Comparison of ENCODE assay signal across 28 mouse cellular contexts in the genomic region with DNA sequence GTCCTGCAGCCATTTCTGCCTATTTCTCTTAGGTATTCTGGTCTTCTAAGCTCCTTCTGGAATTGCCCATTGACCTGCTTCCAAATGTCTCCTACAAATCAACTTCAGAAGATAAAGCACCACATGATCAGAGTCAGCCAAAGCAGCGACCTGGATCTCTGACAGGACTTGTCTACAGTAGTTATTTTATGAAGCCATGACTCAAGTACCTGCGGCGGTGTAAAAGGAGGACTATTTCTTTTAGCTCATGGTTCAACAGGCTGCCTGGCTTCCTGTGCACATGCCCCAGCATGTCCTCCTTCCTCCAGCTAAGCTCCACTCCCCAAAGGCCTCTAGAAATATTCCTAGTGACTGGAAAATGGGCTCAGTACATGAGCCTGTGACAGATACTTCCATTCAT.
DNase-seq lines count a peak whose midpoint lies in the region; ATAC-seq lines count a peak whose summit lies in the region.
"Had no signal": no experiment of that assay in that cellular context is flagged by ENCODE, and none has a peak within 500 bp of the region (broad histone marks: within the 10 kb centered on the region; RNA-seq: fewer than 3 reads in every experiment).

No protein-coding gene starts in this region.

- no peaks in the 10 kb centered on the region for H3K4me1 ChIP-seq in midbrain, embryonic 14.5 days (ENCODE audit: control insufficient read depth, insufficient read depth, low read length)
- H3K4me1 ChIP-seq: hindbrain, embryonic 15.5 days; limb, embryonic 12.5 days; liver, embryonic 15.5 days; midbrain, embryonic 10.5 days; stomach, embryonic 15.5 days had no signal

- no peak overlapping the region for H3K4me3 ChIP-seq in midbrain, embryonic 14.5 days (replicated peaks; ENCODE audit: low read depth, low read length)
- H3K4me3 ChIP-seq: gastrocnemius, adult 2 months; heart, embryonic 13.5 days; hindbrain, embryonic 15.5 days; left cerebral cortex, adult 2 months; limb, embryonic 12.5 days; liver, embryonic 15.5 days; midbrain, embryonic 10.5 days; stomach, embryonic 15.5 days had no signal

- 96% methylated on average over 3 of the region's 3 CpGs for WGBS in midbrain, embryonic 14.5 days

- H3K36me3 ChIP-seq in midbrain, embryonic 14.5 days (ENCODE audit: control insufficient read depth, insufficient read depth, low read length): no peaks in the 10 kb centered on the region
- H3K36me3 ChIP-seq: hindbrain, embryonic 15.5 days; limb, embryonic 12.5 days; stomach, embryonic 15.5 days had no signal

- no peak overlapping the region for H3K27ac ChIP-seq in midbrain, embryonic 14.5 days (replicated peaks; ENCODE audit: low read depth, low read length)
- H3K27ac ChIP-seq: gastrocnemius, adult 2 months; heart, embryonic 13.5 days; hindbrain, embryonic 15.5 days; left cerebral cortex, adult 2 months; limb, embryonic 12.5 days; liver, embryonic 15.5 days; midbrain, embryonic 10.5 days; stomach, embryonic 15.5 days had no signal

- no peak overlapping the region for H3K4me2 ChIP-seq in midbrain, embryonic 14.5 days (ENCODE audit: low read length)
- H3K4me2 ChIP-seq: heart, embryonic 13.5 days; hindbrain, embryonic 15.5 days; limb, embryonic 12.5 days; liver, embryonic 15.5 days; lung, embryonic 14.5 days; stomach, embryonic 15.5 days had no signal

- peak; percentile 10 to 31 for DNase-seq in urinary bladder, adult 18-20 months (ENCODE audit: low spot score in 2 of 2)
- no peak for DNase-seq in urinary bladder, postnatal 4 days (ENCODE audit: low spot score in 2 of 2)
- DNase-seq in R1 (ENCODE audit: low read depth, low spot score): peak; percentile 15
- DNase-seq in fat pad, adult 2 months (ENCODE audit: extremely low read depth, low read depth, low spot score): peak; percentile 65
- DNase-seq in midbrain, embryonic 14.5 days: no peak
- DNase-seq: adrenal gland, postnatal 25 days; cerebellum, adult 11-12 months; cerebellum, postnatal 10 days; gastrocnemius, adult 2 months; kidney, adult 11 months; kidney, postnatal 25 days; lung, embryonic 14.5 days; lung, postnatal 14 days; right cerebral cortex, postnatal 25 days; thymus, adult 18-20 months; thymus, postnatal 25 days had no signal

- ATAC-seq in megakaryocyte progenitor cell, adult 5-6 weeks (replicated peaks; ENCODE audit: poor library complexity): no peak
- ATAC-seq in midbrain, embryonic 14.5 days (ENCODE audit: low FRiP score, low TSS enrichment): no peak
- no peak for ATAC-seq in CD4-positive, CD25-positive, alpha-beta regulatory T cell, adult 4 months
- ATAC-seq: forebrain, embryonic 16.5 days; inflammation-experienced regulatory T-cells, adult 6 months; midbrain, embryonic 16.5 days had no signal

- H3K27me3 ChIP-seq in midbrain, embryonic 14.5 days (ENCODE audit: control insufficient read depth, insufficient read depth, low read length): no peaks in the 10 kb centered on the region
- H3K27me3 ChIP-seq: heart, embryonic 13.5 days; hindbrain, embryonic 15.5 days; limb, embryonic 12.5 days; liver, embryonic 15.5 days; stomach, embryonic 15.5 days had no signal

- H3K9me3 ChIP-seq in midbrain, embryonic 14.5 days (ENCODE audit: control insufficient read depth, low read length): no peaks in the 10 kb centered on the region
- H3K9me3 ChIP-seq: heart, embryonic 13.5 days; hindbrain, embryonic 15.5 days; limb, embryonic 12.5 days; liver, embryonic 15.5 days; midbrain, embryonic 10.5 days; stomach, embryonic 15.5 days had no signal

- H3K9ac ChIP-seq in midbrain, embryonic 14.5 days (replicated peaks; ENCODE audit: low read length): no peak overlapping the region
- H3K9ac ChIP-seq: heart, embryonic 13.5 days; hindbrain, embryonic 15.5 days; limb, embryonic 12.5 days; liver, embryonic 15.5 days; lung, embryonic 14.5 days; stomach, embryonic 15.5 days had no signal

Comparison
In these comparisons a context has a peak if more than half of its experiments do, and no peak if none do; other contexts are left out.
1. DNase-seq: peak in urinary bladder, adult 18-20 months (2 of 2), R1 (single experiment) and fat pad, adult 2 months (single experiment); none in urinary bladder, postnatal 4 days (0 of 2) and midbrain, embryonic 14.5 days (single experiment).